Mouse (Mus musculus) layer of hippocampus, postnatal 36 days (tissue): ENCODE data around the gene Gucy1a1. TPM values are rescaled to one million over a fixed set of nuclear protein-coding genes. Genes with fewer than 3 reads are reported as not detected.

ENCODE experiments used
- DNase-seq, 2 experiments: peaks; one replicate each; pipeline ENCODE4 v3.0.0; 2022
- microRNA-seq, 2 experiments: library from miRNA; unstranded; fragments of <30 nt; microRNA quantifications; one replicate each; pipeline ENCODE4 v1.2.0; 2021
- total RNA-seq, 2 experiments: library from RNA; stranded (reverse); gene quantifications; 2 replicates each; pipeline ENCODE4 v1.2.3; 2021

The Gucy1a1 gene
- total RNA-seq, 2 experiments from 2014 or later, result 17.1 to 18.1 TPM

DNA sequence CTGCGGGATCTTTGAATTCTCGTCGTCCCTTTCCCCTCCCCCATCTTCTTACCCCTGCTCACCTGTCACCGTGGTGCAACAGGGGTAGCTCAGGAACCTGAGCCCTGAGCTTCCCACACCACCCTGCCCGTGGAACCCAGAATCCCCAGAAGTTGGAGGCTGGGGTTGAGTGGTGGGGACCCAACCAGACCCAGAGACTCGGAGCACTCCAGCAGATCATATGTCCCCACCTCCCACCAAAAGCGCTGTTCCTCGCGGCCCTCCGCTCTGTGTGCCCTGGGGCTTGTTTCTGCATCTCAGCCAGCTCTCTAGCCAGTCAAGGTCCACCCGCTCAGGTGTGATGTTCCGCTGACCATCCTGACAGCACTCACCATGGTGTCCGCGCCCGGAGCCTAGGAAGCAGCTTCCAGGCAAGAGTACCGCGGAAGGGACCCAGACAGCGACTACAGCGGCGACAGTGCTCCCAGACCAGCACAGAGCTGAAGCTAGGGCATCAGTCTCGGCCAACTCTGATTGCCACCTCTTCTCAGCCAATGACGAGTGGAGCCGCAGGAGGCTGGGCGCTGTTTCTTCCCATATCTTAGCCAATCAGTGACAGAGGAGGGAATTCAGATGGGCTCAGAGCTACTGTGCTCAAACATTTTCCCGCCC lies 71.3 kb downstream of the Gucy1a1 start, which contains the start of gene Gucy1b1:
Gucy1b1 (minus strand) TSS at position 489 of the 651 bp plus-strand sequence.
- peak; percentile 83 to 85 for DNase-seq

GRCm38 (mm10) chr3:82073741-82074181 lies 71.8 kb downstream of the Gucy1a1 start:
- DNase-seq, result peak; percentile 76 to 79

GRCm38 (mm10) chr3:82067830-82068229 lies 77.8 kb downstream of the Gucy1a1 start:
- DNase-seq, result no peak

- no peak for DNase-seq
These were observed 84.0 kb downstream of the Gucy1a1 start for GRCm38 (mm10) chr3:82061402-82062180.

- no peak for DNase-seq
These were observed 88.4 kb downstream of the Gucy1a1 start for GRCm38 (mm10) chr3:82057201-82057600.

DNA sequence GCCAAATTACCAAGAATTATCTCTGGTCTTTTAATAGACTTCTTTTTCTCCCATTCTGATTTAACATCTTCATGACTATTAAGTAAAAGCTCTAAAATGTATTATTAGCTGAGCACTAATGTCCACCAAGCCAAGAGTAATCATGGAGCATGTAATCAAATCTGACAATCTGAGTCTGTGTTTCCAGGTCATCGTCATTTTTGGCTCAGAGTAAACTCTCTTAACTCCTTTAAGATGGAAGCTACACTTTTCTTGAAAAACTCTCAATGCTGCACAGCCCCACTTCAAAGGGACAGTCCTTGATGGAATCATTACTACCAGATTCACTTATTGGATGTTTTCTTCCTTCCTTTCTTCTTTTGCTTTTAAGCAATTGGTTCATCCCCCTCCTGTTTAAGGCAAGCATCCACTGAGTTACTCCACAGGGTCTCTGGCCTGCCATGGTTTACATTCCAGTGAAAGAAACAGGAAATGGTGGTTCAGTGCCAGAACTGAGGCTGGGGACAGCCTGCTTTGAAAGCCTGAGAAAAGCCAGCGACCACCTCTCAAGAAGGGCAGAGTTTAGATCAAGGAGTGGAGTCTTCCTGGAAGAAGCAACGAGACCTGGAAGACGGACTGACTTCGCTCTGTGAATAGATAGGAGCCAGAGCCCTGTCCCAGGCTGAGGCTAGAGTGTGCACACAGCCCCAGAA lies 91.2 kb downstream of the Gucy1a1 start:
- no peak for DNase-seq

- DNase-seq, result no peak
These were observed 93.6 kb downstream of the Gucy1a1 start for GRCm38 (mm10) chr3:82052029-82052428.

GRCm38 (mm10) chr3:82051468-82051867 lies 94.1 kb downstream of the Gucy1a1 start:
- no peak for DNase-seq

DNA sequence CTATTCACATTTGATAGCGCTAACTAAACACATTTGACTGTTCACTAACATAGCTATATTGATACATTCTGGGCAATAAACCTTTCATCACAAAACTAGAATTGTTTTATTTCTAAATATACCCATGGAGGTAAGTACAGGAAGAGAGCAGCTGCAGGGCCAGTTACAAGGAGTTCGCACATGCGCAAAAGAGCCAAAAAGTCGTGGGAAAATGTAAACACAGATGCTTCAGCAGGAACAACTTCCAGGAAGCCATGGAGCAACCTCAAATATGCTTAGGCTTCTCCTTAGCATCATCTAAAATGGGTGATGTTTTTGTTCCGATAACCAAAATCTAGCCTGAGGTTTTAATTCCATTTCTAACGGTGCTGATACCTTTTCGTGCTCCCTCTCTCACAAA lies 96.9 kb downstream of the Gucy1a1 start:
- DNase-seq, result no peak

DNA sequence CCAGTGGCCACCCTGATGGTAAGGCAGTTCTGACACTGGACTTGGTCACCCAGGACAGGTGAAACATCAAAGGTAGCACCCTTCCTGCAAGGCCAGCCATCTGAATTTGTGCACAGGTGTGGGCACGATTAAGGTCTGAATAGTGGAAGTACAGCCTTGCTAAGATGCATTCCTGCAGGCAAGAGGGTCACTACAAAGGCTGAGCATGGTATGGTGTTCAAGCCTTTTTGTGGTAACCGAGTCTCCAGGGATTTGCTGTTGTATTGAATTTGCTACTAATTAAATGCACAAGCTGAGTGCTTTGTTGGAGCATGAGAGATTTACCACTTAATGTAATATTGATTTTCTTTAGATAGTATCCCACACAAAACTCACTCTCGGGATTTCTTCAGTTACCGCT lies 97.5 kb downstream of the Gucy1a1 start:
- no peak for DNase-seq

GRCm38 (mm10) chr3:82047100-82047753 lies 98.4 kb downstream of the Gucy1a1 start:
- DNase-seq, result peak in 1 of 2 experiments; percentile 24

DNA sequence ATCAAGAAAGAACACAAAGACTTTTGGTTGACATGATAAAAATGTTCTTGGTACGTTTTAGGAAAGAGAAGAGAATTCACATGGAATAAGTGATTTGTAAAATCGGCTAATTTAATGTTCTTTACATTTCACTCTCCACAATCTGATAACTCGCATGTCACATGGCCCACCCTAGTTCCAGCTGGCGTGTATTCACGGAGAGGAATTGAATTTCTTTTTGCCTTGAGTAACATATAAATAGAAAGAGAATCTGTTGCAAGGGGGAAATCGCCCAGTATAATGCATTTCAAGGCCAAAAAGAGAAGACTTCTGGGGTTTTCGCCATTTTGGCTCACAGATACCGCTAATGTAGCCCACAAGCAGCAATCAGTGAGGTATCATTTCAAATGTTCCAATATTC lies 99.5 kb downstream of the Gucy1a1 start:
- no peak for DNase-seq

DNA sequence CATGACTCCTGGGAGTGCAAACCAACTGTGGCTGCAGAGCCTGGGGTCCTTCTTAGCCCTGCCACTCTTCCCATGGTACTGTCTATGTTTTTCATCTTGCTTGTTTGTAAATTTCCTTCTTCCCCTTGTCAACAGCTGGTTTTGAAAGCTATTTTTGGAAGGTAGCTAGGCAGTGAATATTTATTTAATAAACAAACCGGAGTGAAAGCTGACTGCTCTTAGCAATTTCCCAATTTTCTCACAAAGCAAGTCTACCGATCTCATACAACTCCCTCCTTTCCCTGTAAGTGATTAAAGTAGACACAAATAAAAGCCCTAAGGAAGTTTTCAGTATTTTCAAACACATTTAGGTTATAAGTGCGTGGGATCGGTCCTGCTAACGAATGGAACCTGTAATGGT lies 100.7 kb downstream of the Gucy1a1 start:
- no peak for DNase-seq

- no peak for DNase-seq
These were observed 101.9 kb downstream of the Gucy1a1 start for GRCm38 (mm10) chr3:82043676-82044075.

Small RNAs within 50 kb of the gene (microRNA-seq; reads per million reads assigned to microRNA genes)
- gene Mir7010, result 0 to 0.30 reads per million in 2 experiments

Other genes starting within 250 kb of the Gucy1a1 start
- gene Ctso, start 213.2 kb downstream of the Gucy1a1 start, total RNA-seq, result 10 to 100 TPM; 15.4 to 18.0 TPM
- gene Tdo2, start 169.6 kb downstream of the Gucy1a1 start, total RNA-seq, result 10 to 100 TPM; 17.0 to 17.5 TPM
- gene Asic5, start 163.5 kb downstream of the Gucy1a1 start, total RNA-seq, result not detected
- 100 to 1,000 TPM; 105 to 112 TPM for gene Gucy1b1, start 71.1 kb downstream of the Gucy1a1 start, total RNA-seq
- gene Map9, start 212.3 kb upstream of the Gucy1a1 start, total RNA-seq, result 10 to 100 TPM; 74.1 to 80.9 TPM